Mouse (Mus musculus) liver, embryonic 16.5 days (tissue): ENCODE data around the gene Dnal4. TPM values are rescaled to one million over a fixed set of nuclear protein-coding genes. Genes with fewer than 3 reads are reported as not detected.

Source experiments
- ATAC-seq: fragments of 200-750 bp; cut with Nextera tagmentation; 2 replicates; pipeline ENCODE4 v1.8.0; 2017; ENCODE audit warnings: low read depth, mild to moderate bottlenecking, moderate number of reproducible peaks, moderate library complexity
- H3K27ac ChIP-seq: fragments of 300-500 bp; sonication (generic); 2 replicates; pipeline ENCODE4 v1.5.1; 2014; ENCODE audit warnings: mild to moderate bottlenecking, low read length
- H3K27me3 ChIP-seq: fragments of 300-500 bp; sonication (generic); 2 replicates; pipeline ENCODE4 v1.6.1; 2014; ENCODE audit warnings: low read depth, low read length, mixed read lengths; ENCODE audit not compliant: control insufficient read depth, insufficient read depth
- H3K36me3 ChIP-seq: fragments of 300-500 bp; sonication (generic); 2 replicates; pipeline ENCODE4 v1.6.1; 2014; ENCODE audit warnings: mild to moderate bottlenecking; ENCODE audit not compliant: control insufficient read depth, insufficient read depth
- H3K4me1 ChIP-seq: fragments of 300-500 bp; sonication (generic); 2 replicates; pipeline ENCODE4 v1.6.1; 2014; ENCODE audit warnings: low read depth, low read length, mixed read lengths; ENCODE audit not compliant: control insufficient read depth
- H3K4me2 ChIP-seq: fragments of 300-500 bp; sonication (generic); 2 replicates; pipeline ENCODE4 v1.6.1; 2014; ENCODE audit warnings: low read depth, low read length, mixed read lengths
- H3K4me3 ChIP-seq: fragments of 300-500 bp; sonication (generic); 2 replicates; pipeline ENCODE4 v1.5.1; 2014; ENCODE audit warnings: low read depth, mild to moderate bottlenecking, low read length
- H3K9ac ChIP-seq: fragments of 300-500 bp; sonication (generic); 2 replicates; pipeline ENCODE4 v1.6.1; 2014; ENCODE audit warnings: low read depth, low read length
- H3K9me3 ChIP-seq: fragments of 300-500 bp; sonication (generic); replicated peaks from 2 replicates; pipeline ENCODE4 v1.6.1; 2016; ENCODE audit warnings: low read length; ENCODE audit not compliant: control insufficient read depth
- WGBS: fragments of 180-500 bp; shearing (Covaris S2); extraction: QIAGEN DNeasy Blood & Tissue Kit; methylation state at CpG from one replicate; pipeline ENCODE4 v1.1.7; 2014; ENCODE audit not compliant: insufficient replicate concordance; 5-methylcytosine and 5-hydroxymethylcytosine counted together
- polyA plus RNA-seq: library from polyadenylated mRNA; unstranded; fragments of >200 nt; fragmentation: Nextera tagmentation; extraction: Ambion mirVana; gene quantifications from 2 replicates; pipeline ENCODE4 v1.2.1, GENCODE M21; 2015

The Dnal4 gene
- polyA plus RNA-seq: 7.2 and 8.3 TPM in 2 replicates

GRCm38 (mm10) chr15:79777749-79778148 lies at the start of gene Dnal4:
Gene Dnal4, minus strand, starts transcription at chr15:79777849.
- no peak within 1 kb of the TSS for H3K9ac ChIP-seq
- peaks cover 9% of the 10 kb centered on the region for H3K4me1 ChIP-seq
- H3K27me3 ChIP-seq: no peaks in the 10 kb centered on the region
- H3K36me3 ChIP-seq: no peaks in the 10 kb centered on the region
- H3K4me3 ChIP-seq: no peak within 1 kb of the TSS
- no peak within 1 kb of the TSS for H3K4me2 ChIP-seq
- no peak for ATAC-seq
- no peak within 1 kb of the TSS for H3K27ac ChIP-seq
- H3K9me3 ChIP-seq: no peaks in the 10 kb centered on the region

- H3K36me3 ChIP-seq: peaks cover 2% of the 10 kb centered on the region; the same call in 1 of the 2 replicates
- ATAC-seq: no peak
- H3K4me1 ChIP-seq: no peaks in the 10 kb centered on the region; the same call in 1 of the 2 replicates
- no peak overlapping the region for H3K4me3 ChIP-seq
- H3K9me3 ChIP-seq: no peaks in the 10 kb centered on the region
- no peak overlapping the region for H3K9ac ChIP-seq
- 79% methylated on average over 14 of the region's 14 CpGs for WGBS
- no peak overlapping the region for H3K27ac ChIP-seq
- H3K4me2 ChIP-seq: no peak overlapping the region
- H3K27me3 ChIP-seq: no peaks in the 10 kb centered on the region
These were observed 49.6 kb upstream of the Dnal4 start for GRCm38 (mm10) chr15:79827061-79827777.

GRCm38 (mm10) chr15:79826221-79826935 lies 48.7 kb upstream of the Dnal4 start:
- H3K4me3 ChIP-seq: no peak overlapping the region
- H3K9me3 ChIP-seq: no peaks in the 10 kb centered on the region
- H3K27ac ChIP-seq: no peak overlapping the region
- no peaks in the 10 kb centered on the region for H3K4me1 ChIP-seq
- H3K4me2 ChIP-seq: no peak overlapping the region
- H3K27me3 ChIP-seq: no peaks in the 10 kb centered on the region
- H3K9ac ChIP-seq: no peak overlapping the region
- H3K36me3 ChIP-seq: peaks cover 2% of the 10 kb centered on the region; the same call in 1 of the 2 replicates
- WGBS: 78% methylated on average over 9 of the region's 9 CpGs
- ATAC-seq: no peak

- H3K36me3 ChIP-seq: peaks cover 2% of the 10 kb centered on the region; the same call in 1 of the 2 replicates
- no peaks in the 10 kb centered on the region for H3K27me3 ChIP-seq
- WGBS: 60% methylated on average over 14 of the region's 14 CpGs
- ATAC-seq: no peak
- no peaks in the 10 kb centered on the region for H3K4me1 ChIP-seq
- H3K9me3 ChIP-seq: no peaks in the 10 kb centered on the region
- H3K27ac ChIP-seq: no peak overlapping the region
- no peak overlapping the region for H3K4me3 ChIP-seq
- H3K9ac ChIP-seq: no peak overlapping the region
- no peak overlapping the region for H3K4me2 ChIP-seq
These were observed 47.6 kb upstream of the Dnal4 start for GRCm38 (mm10) chr15:79825146-79825825.

GRCm38 (mm10) chr15:79823588-79824280 lies 46.1 kb upstream of the Dnal4 start:
- Histone ChIP-seq H3K9me3 (no peaks in the 10 kb centered on the region), H3K36me3 (peaks cover 2% of the 10 kb centered on the region; the same call in 1 of the 2 replicates), H3K27ac (no peak overlapping the region), H3K4me3 (no peak overlapping the region), H3K27me3 (no peaks in the 10 kb centered on the region), H3K4me2 (no peak overlapping the region), H3K9ac (no peak overlapping the region), H3K4me1 (no peaks in the 10 kb centered on the region)
- no peak for ATAC-seq
- 56% methylated on average over 19 of the region's 19 CpGs for WGBS

GRCm38 (mm10) chr15:79822265-79823199 lies 44.9 kb upstream of the Dnal4 start:
- H3K9me3 ChIP-seq: no peaks in the 10 kb centered on the region
- no peak overlapping the region for H3K4me2 ChIP-seq
- WGBS: 55% methylated on average over 13 of the region's 13 CpGs
- no peak overlapping the region for H3K27ac ChIP-seq
- H3K9ac ChIP-seq: no peak overlapping the region
- no peaks in the 10 kb centered on the region for H3K4me1 ChIP-seq
- no peaks in the 10 kb centered on the region for H3K27me3 ChIP-seq
- no peak for ATAC-seq
- H3K36me3 ChIP-seq: no peaks in the 10 kb centered on the region
- no peak overlapping the region for H3K4me3 ChIP-seq

- no peak overlapping the region for H3K27ac ChIP-seq
- H3K4me1 ChIP-seq: no peaks in the 10 kb centered on the region
- H3K27me3 ChIP-seq: 0 out of 2 replicates have a peak, but pooled peaks cover 2% of the 10 kb centered on the region
- 56% methylated on average over 4 of the region's 4 CpGs for WGBS
- H3K4me2 ChIP-seq: no peak overlapping the region
- no peak for ATAC-seq
- no peaks in the 10 kb centered on the region for H3K36me3 ChIP-seq
- H3K9me3 ChIP-seq: no peaks in the 10 kb centered on the region
- H3K4me3 ChIP-seq: no peak overlapping the region
- H3K9ac ChIP-seq: no peak overlapping the region
These were observed 40.7 kb upstream of the Dnal4 start for GRCm38 (mm10) chr15:79818325-79818724.

- no peak overlapping the region for H3K9ac ChIP-seq
- no peak for ATAC-seq
- H3K27me3 ChIP-seq: peaks cover 2% of the 10 kb centered on the region; the same call in 1 of the 2 replicates
- no peak overlapping the region for H3K4me2 ChIP-seq
- H3K27ac ChIP-seq: no peak overlapping the region
- no peaks in the 10 kb centered on the region for H3K36me3 ChIP-seq
- H3K9me3 ChIP-seq: no peaks in the 10 kb centered on the region
- 35% methylated on average over 8 of the region's 8 CpGs for WGBS
- no peak overlapping the region for H3K4me3 ChIP-seq
- no peaks in the 10 kb centered on the region for H3K4me1 ChIP-seq
These were observed 36.1 kb upstream of the Dnal4 start for GRCm38 (mm10) chr15:79813666-79814258.
